Mouse (Mus musculus): ENCODE data around the gene Hist1h1a.

Hist1h1a gene

GRCm38 (mm10) chr13:23743963-23744362 lies 19.5 kb upstream of the Hist1h1a start:
- no peak for DNase-seq (ENCODE audit: low read depth)

GRCm38 (mm10) chr13:23744421-23745380 lies 18.8 kb upstream of the Hist1h1a start:
- DNase-seq (ENCODE audit: low read depth) = no peak

GRCm38 (mm10) chr13:23745381-23746161 lies 17.9 kb upstream of the Hist1h1a start, which contains the start of gene Hist1h3c:
Gene Hist1h3c (minus strand): TSS chr13:23745602.
- DNase-seq (ENCODE audit: low read depth) = peak; percentile 92

- DNase-seq (ENCODE audit: low read depth) = peak; percentile 84
Observed at GRCm38 (mm10) chr13:23746201-23747080, 17.0 kb upstream of the Hist1h1a start, which contains the start of gene Hist1h2bb. Gene Hist1h2bb (plus strand): TSS chr13:23746734.

GRCm38 (mm10) chr13:23747081-23747891 lies 16.2 kb upstream of the Hist1h1a start:
- DNase-seq (ENCODE audit: low read depth) = no peak

GRCm38 (mm10) chr13:23747892-23748288 lies 15.6 kb upstream of the Hist1h1a start:
- DNase-seq (ENCODE audit: low read depth) = no peak

GRCm38 (mm10) chr13:23749563-23750121 lies 13.8 kb upstream of the Hist1h1a start:
- no peak for DNase-seq (ENCODE audit: low read depth)

- peak; percentile 65 for DNase-seq (ENCODE audit: low read depth)
Observed at GRCm38 (mm10) chr13:23750839-23751477, 12.5 kb upstream of the Hist1h1a start, which contains the start of gene Hist1h2ab. Gene Hist1h2ab (plus strand): TSS chr13:23751126.

GRCm38 (mm10) chr13:23751478-23751956 lies 11.9 kb upstream of the Hist1h1a start:
- DNase-seq (ENCODE audit: low read depth) = no peak

GRCm38 (mm10) chr13:23752067-23752741 lies 11.3 kb upstream of the Hist1h1a start, which contains the start of gene Hist1h3b:
Gene Hist1h3b (plus strand): TSS chr13:23752267.
- peak; percentile 96 for DNase-seq (ENCODE audit: low read depth)

GRCm38 (mm10) chr13:23752742-23753172 lies 10.7 kb upstream of the Hist1h1a start:
- DNase-seq (ENCODE audit: low read depth) = no peak

- DNase-seq (ENCODE audit: low read depth) = no peak
Observed at GRCm38 (mm10) chr13:23753314-23754078, 10.0 kb upstream of the Hist1h1a start.

GRCm38 (mm10) chr13:23755000-23755399 lies 8.5 kb upstream of the Hist1h1a start:
- no peak for DNase-seq (ENCODE audit: low read depth)

GRCm38 (mm10) chr13:23756790-23757189 lies 6.7 kb upstream of the Hist1h1a start, which contains the start of gene Hist1h4b:
Gene Hist1h4b (plus strand): TSS chr13:23757013.
- peak; percentile 95 for DNase-seq (ENCODE audit: low read depth)

- peak; percentile 58 for DNase-seq (ENCODE audit: low read depth)
Observed at GRCm38 (mm10) chr13:23757211-23757773, 6.2 kb upstream of the Hist1h1a start.

GRCm38 (mm10) chr13:23757921-23758320 lies 5.5 kb upstream of the Hist1h1a start:
- no peak for DNase-seq (ENCODE audit: low read depth)

GRCm38 (mm10) chr13:23759251-23759771 lies 4.2 kb upstream of the Hist1h1a start:
- DNase-seq (ENCODE audit: low read depth) = no peak

- DNase-seq (ENCODE audit: low read depth) = no peak
Observed at GRCm38 (mm10) chr13:23759916-23760239, 3.6 kb upstream of the Hist1h1a start.

Data from NIH3T3 (cell line).